Mouse (Mus musculus): Measurements from ENCODE around the gene Gm10490. TPM values are rescaled to one million over a fixed set of nuclear protein-coding genes. Genes with fewer than 3 reads are reported as not detected.
"Not testable (repeated sequence)": the region's sequence is repeated elsewhere in the genome, so short reads cannot be mapped to it uniquely, and the experiment has no call there.

The Gm10490 gene
- not detected for total RNA-seq (2021)
- long read RNA-seq, experiment 1, result 0 reads
- long read RNA-seq, experiment 2, result 0 reads

DNA sequence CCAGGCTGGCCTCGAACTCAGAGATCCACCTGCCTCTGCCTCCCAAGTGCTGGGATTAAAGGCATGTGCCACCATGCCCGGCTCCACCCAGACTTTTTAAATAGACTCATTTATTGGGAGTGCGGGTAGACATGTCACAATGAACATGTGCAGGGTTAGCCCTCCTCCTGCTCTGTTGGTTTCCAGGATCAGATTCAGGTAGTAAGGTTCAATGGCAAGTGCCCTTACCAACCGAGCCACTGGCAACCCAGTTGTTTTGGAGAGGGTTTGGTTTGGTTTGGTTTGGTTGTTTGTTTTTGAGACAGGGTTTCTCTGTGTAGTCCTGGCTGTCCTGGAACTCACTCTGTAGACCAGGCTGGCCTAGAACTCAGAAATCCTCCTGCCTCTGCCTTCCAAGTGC, at the start of gene Gm10490:
Gm10490 (plus strand) TSS at position 301 of the 400 bp plus-strand sequence.
- DNase-seq, result not testable (repeated sequence)

DNA sequence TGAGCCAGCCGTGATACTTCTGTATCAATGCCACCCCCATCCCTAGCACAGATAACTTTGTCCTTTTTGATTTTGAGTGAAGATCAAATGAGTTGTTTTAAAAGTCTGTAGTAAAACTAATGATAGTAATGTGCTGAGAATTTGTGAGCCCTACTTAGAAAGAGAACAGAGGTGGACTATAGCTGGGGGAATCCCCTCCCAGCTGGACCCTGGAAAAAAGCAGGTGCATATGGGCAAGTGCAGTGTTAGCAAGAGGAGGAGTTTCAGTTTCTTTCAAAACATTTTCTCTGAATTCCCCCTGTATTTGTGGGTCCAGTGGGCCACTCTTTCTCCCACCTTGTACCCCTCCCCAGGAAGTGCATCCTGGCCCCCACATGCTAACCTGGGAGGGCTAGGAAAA, 46.2 kb upstream of the Gm10490 start:
- no peak for DNase-seq

DNA sequence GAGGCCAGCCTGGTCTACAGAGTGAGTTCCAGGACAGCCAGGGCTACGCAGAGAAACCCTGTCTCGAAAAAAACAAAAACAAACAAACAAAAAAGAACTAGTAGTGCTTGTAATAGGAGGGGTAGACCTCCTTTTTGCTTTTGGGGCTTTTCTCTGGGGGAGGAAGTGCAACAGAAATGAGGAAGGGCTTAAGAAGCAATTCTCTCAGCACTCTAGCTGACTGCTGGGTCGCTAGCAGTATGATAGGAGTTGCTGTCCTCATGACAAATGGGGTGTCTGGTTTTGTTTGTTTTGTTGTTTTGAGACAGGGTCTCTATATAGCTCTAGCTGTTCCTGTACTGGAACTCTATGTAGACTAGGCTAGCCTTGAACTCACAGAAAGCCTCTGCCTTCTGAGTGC, 44.8 kb upstream of the Gm10490 start:
- DNase-seq, result no peak

DNA sequence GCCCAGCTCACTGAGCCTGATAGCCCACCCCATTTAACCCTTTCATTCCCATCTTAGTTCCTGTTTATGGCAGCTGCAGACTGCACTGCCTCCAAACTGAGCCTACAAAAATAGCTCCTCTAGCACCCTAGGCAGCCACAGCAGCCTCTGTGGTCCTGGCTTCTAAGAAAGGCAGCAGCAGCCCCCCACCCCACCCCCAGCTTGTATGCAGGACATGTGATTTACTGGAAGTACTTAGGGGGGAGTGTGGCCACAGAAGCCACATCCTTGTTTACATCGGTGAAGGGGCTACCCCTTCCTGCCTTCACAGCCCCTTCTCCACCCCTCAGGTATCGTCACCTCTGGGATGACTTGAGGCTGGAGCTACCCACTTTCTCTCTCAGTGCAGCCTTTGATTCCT, 44.0 kb upstream of the Gm10490 start:
- DNase-seq, result no peak

DNA sequence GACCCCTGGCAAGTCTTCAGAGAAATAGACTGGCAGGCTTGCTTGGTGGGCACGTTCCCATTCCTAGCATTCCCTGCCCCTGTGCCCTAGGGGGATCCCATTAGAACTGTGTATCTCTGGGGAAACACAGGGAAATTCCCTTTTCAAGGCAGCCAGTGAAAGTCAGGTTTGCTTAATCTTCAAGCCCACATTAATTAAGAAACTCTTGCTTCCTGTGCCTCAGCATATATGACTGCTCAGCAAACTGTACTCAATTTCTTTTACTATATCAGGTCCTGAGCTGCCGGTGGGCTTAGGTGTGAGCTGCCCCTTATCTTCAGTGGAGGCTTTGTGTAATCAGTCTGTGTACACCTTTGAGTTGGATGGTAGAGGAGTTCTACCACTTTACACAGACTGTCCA, 43.6 kb upstream of the Gm10490 start:
- no peak for DNase-seq

DNA sequence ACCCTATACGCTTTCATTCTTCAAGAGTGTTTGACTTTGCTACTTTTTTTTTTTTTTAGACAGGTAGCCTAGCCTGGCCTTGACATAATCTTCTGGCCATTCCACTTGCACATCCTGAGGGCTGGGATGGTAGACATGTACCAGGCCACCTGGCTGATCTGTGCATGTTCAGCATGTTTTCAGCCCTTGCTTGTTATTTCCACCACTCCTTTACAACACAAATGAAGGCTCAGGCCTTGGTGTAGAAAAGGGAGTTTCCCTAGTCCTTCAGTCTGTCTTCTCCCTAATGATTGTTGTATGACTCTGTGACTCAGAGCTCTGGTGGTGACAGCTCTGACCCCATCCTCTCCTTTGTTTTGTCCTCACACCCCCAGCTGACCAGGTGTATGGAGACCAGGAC, 42.2 kb upstream of the Gm10490 start:
- no peak for DNase-seq

DNA sequence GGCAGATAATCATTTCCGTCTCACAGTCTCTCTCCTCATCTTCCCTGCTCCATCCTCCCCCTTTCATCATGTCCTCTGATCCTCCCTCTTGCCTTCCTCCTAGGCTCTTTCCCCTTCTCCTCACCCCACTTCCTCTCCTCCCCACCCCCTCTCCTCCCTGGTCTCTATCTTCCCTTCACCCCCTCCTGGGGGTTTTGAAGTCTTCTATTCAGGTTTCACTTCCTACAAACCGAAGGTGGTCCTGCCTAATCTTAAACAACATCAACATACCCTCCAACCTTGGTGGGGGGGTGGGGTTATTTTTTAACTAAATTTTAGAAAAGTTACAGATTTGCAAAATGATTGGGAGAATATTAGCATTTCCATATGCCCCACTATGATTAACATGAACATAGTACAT, 40.8 kb upstream of the Gm10490 start:
- no peak for DNase-seq

DNA sequence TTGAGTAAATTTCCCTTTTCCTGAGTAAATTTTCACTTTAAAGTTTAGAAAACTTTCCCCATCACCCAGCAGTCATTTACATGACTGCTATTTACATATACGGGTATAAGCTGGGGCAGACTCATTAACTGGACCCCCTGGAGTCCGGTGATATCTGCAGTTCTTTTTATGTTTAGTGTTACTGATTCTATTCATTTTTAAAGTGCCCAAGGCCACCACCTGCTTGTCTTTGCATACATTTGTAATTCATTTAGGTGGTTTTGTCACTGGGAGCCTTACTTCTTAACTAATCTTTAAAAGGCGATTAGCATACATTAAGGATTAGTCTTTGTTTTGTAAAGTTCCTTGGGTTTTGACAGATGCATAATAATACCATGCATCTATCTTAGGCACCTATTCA, 39.5 kb upstream of the Gm10490 start:
- no peak for DNase-seq

DNA sequence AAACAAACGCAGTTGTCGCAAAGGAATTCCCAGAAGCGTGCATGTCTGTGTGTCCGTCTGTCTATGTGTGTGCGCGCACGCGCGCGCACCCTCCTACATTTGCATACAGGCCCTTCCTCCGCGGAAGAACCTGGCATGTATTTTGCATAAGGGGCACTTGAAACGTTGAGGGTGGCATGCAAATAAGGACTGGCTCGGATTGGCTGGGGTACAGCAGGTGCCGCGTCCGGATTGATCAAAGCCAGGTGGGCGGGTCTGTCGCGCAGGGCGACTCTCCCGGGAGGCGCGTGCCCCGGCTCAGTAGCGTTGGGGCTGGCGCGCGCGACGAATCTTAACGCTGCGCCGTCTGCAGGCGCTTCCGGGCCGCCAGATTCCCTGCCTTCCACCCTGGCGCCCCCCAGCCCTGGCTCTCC, 31.3 kb upstream of the Gm10490 start, which contains the start of gene Pim2:
Pim2 (plus strand) TSS at position 256 of the 413 bp plus-strand sequence.
- DNase-seq, result peak; percentile 75

DNA sequence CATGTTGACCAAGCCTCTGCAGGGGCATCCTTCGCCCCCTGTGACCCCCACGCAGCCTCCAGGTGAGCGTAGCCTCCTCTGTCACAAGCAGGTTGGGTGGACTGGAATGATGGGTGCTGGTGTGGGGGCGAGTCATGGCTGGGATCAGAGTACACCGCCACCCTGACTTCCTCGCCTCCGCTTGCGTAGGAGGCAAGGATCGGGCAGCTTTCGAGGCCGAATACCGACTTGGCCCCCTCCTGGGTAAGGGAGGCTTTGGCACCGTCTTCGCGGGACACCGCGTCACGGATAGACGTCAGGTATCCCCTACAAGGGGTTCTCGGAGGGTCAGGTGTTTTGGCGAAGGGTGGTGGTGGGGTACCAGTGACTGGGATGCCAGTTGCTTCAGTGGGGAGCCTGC, 30.8 kb upstream of the Gm10490 start:
- no peak for DNase-seq

DNA sequence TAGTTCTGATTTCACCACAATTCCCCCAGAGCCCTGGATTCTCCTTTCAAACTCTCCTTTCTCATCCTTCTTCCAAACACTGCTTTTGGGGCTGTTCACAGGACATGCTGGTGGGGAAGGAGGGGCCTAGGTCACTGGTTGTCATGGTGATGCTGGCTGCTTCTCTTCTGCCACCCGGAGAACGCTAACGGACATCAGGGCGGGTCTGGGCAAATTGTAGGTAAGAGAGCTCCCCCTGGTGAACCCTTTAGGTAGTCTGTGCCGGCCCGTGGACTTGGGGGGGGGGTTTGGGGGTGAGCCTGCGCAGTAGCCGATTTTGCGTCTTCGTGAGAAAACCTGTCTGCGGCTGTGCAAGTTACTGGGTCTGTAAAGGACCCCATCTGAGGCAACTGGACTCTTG, 29.5 kb upstream of the Gm10490 start:
- peak; percentile 59 for DNase-seq

DNA sequence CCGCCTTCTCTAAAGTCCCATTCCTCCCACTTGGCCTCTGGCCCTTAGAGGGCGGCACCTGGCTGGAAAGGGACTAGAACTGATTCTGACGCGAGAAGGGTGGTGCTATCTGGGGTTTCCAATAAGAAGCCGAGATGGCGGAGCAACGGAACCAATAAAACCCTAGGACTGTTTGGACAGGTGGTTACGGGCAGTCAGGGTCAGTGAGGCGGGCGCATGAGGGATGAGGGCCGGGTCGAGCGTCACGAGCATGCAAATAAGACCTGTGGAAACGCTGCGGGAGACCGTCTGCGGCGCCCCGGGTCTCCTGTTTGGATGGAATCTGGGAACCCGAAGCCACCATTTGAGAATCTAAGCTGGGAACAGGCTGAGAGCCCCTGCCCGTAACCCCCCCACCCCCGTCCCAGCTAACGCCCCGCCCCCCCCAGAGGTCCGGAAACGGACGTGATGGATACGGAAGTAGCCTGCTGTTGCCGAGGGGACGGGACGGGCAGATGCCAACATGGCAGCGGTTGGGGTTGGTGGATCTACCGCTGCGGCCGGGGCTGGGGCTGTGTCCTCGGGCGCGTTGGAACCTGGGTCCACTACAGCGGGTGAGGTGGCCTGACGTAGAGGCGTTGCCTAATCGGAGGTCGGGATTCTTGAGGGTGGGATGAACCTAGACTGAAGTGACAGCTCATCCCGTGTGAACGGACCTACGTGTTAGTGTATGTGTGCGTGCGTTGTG, 25.3 kb upstream of the Gm10490 start, which contains the start of gene Slc35a2:
Slc35a2 (plus strand) TSS at position 188 of the 727 bp plus-strand sequence.
- peak; percentile 85 for DNase-seq

DNA sequence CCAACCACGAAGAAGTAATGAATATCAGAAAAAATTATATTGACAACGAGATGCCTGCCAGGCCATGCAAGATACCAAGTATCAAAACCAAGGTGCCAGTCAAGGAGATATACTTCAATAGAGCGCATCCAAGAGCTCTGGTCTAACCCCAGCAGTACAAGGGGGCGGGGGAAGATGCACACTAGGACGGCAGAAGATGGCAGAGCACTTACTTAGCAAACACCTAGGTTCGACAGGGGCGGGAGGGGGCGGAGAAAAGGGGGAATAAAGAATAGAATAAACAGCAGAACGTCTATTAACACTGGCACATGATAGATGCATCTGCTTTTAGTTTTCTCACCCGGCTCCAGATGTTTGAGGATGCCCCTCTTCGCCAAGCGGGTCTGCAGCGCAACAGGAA, 11.1 kb upstream of the Gm10490 start:
- DNase-seq, result no peak

DNA sequence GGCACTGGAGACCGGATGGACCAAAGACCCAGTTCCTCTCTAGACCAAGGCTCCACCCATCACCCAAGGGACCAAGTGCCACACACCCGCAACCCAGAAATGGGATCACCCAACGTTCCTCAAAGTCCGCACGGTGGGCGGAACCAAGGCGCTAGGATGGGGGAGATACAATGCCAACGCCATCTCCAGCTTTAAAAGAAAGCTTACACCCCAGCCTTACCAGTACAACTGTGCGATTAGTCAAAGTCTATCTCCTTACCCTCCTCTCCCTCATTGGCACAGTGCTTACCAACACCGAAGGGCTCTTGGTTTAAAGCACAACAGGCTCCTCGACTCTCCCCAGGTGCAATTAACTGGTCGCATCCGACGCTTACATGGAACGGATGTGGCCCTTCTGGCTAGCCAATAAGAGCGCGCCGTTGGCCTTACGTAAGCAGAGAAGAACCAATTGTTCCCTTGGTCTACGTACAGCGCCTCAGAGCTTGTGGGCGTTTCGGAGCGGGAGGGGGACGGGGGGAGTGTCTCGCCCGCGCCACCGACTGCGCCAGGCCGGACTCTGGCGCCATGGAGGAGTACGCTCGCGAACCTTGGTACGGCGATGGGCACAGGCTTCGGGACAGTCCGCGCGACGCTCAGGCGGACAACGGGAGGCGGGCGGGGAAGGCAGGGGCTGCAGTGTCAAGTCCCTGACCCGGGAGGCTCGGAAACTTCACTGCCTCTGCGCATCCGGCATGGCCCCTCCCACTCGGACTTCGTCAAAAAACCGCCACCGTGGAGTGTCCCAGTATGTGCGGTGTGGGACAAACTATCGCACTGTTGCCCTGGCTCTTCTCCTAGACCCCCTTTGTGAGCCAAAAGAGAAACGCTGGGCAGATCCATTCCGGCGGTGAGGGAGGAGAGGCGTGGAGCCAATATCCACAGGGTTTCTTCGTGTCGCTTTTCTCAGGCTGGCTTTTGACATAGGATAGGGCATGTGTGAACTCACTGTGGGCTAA, 10.2 kb upstream of the Gm10490 start, which contains the start of the genes Pqbp1 and Timm17b:
Pqbp1 (minus strand) TSS at position 390 of the 995 bp plus-strand sequence.
Timm17b (plus strand) TSS at position 478 of the 995 bp plus-strand sequence.
- peak; percentile 89 for DNase-seq

DNA sequence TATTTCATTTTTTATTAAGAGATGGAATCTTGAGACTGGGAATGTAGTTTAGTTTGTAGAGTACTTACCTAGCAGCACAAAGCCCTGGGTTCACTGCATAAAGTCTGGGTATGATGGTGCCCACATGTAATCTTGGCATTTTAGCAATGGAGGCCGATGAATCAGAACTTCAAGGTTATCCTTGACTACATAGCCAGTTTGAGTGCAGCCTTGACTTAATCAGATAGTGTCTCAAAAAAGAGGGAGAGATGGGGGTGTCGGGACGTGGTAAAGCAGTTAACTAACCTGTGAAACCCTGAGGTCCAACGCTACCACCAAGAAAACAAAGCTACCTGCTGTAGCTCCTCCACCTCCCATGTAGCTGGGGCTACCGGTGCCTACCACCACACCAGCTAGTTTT, 4.9 kb upstream of the Gm10490 start:
- DNase-seq, result no peak

DNA sequence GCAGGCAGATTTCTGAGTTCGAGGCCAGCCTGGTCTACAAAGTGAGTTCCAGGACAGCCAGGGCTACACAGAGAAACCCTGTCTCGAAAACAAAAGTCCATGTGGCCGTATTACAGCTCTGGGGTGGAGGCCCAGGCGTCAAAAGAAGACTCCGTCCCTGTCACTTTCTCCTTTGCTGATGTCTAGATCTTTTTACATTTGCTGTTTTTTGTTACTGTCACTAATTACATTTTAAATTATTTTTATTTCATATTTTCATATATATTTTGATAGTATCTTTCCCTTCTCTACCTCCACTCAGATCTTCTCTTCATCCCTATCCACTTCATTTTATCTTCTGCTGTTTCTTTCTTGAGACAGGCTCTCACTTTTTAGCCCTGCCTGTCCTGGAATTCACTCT, 1.6 kb upstream of the Gm10490 start, which contains the start of gene Gm10491:
Gm10491 (minus strand) TSS at position 101 of the 400 bp plus-strand sequence.
- DNase-seq, result no peak

DNA sequence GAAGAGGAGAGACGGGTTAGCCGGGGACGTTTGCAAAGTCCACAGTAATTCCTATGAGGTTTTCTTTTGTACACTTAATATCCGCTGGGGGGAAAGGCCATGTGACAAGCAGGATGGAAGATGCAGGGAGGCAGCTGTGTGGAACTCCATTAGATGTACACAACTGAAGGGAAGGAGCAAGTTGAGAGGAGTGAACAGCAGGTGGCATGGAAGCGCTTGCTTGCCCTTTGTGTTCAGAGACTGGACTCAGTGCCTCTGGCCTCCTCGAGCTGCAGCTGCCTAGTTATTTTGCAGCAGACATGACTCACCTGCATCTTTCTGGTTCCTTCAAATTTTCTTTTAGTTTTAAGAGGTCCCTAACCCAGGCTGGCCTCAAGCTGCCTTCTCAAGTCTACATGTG, 1.1 kb downstream of the Gm10490 start:
- DNase-seq, result no peak

DNA sequence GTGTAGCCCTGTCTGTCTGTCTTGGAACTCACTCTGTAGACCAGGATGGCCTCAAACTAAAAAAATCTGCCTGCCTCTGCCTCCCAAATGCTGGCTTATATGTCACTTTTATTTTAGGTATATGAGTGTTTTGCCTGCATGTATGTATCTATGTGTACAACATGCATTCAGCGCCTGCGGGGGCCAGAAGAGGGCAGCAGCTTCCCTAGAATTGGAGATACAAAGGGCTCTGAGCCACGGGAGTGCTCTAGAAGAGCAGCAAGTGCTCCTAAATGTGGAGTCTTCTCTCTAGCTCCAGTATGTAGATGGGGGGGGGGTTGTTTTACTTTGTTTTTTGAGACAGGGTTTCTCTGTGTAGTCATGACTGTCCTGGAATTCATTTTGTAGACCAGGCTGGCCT, 6.3 kb downstream of the Gm10490 start:
- not testable (repeated sequence) for DNase-seq

DNA sequence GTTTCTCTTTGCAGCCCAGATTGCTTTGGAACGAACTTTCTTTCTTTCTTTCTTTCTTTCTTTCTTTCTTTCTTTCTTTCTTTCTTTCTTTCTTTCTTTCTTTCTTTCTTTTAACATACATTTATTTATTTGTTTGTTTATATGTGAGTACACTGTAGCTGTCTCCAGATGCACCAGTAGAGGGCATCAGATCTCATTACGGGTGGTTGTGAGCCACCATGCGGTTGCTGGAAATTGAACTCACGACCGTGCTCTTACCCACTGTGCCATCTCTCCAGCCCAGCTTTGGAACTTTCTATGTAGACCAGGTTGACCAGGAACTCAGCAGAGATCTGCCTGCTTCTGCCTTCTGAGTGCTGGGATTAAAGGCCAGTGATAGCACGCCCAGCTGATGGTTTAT, 8.6 kb downstream of the Gm10490 start:
- not testable (repeated sequence) for DNase-seq

DNA sequence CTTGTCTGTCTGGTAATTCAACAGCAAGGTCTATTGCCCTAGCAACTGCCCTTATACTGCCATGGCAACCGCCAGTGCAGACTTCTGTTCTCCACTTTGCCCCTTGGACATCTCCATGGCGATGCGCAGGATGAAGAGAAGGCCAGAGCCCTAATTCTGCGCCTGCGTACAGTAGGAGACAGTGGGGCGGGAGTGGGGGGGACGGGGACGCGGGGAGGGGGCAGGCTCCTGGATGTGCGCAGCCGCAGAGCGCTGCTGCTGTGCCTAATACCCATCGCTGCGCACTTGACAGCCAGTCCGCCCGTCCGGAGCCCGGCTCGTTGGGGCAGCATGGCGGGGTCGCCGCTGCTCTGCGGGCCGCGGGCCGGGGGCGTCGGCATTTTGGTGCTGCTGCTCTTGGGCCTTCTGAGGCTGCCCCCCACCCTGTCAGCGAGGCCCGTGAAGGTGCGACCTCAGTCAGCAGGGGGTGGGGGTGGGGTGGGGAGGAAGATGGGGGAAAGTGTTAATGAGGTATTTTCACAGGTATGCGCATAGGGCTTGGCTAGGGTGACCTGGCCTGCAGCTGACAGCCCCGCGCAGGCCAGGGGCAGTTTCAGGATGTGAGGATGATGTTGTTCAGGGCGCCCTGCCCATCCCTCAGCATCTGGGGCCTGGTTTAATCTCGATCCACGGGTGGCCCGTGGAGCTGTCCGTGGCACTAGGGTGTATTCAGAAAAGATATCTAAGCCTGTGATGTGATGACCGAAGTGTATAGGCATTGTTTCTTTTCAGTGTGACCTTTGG, 10.4 kb downstream of the Gm10490 start, which contains the start of gene Pcsk1n:
Pcsk1n (plus strand) TSS at position 222 of the 783 bp plus-strand sequence.
- DNase-seq, result no peak

DNA sequence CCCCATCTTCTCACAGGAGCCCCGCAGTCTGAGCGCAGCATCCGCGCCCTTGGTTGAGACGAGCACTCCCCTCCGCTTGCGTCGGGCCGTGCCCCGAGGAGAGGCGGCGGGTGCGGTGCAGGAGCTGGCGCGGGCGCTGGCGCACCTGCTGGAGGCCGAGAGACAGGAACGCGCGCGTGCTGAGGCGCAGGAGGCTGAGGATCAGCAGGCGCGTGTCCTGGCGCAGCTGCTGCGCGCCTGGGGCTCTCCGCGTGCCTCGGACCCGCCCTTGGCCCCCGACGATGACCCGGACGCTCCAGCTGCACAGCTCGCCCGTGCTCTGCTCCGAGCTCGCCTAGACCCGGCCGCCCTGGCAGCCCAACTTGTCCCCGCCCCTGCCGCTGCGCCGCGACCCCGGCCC, 12.7 kb downstream of the Gm10490 start:
- no peak for DNase-seq

DNA sequence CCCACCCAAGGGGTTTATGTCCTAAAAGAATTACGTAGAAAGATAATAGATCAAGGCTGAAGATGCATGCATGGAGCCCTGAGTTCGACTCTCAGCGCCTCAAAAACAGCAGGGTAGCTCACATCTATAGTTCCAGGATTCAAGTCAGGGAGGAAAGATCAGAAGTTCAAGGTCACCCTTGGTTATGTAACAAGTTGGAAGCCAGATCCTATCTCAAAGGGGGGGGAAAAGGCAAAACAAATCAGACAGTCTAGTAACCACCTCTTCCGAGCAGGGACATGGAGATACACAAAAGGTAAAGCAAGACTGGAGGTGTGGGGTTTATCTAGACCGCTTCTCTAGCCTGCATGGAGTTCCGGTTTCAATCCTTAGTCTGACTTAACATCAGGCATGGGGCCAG, 16.9 kb downstream of the Gm10490 start:
- DNase-seq, result no peak
